Mouse (Mus musculus) G1E (cell line): ENCODE measurements around the gene Pcolce2.

Experiments used
- CTCF ChIP-seq: IDR thresholded peaks from 2 replicates; pipeline ENCODE4 v1.5.1; 2012; ENCODE audit warnings: low read depth, low read length, inconsistent platforms, mixed read lengths
- GATA1 ChIP-seq: IDR thresholded peaks from 2 replicates; pipeline ENCODE4 v1.6.1; 2012; ENCODE audit warnings: borderline replicate concordance, low read length, inconsistent platforms, mixed read lengths
- POLR2AphosphoS5 ChIP-seq: IDR thresholded peaks from 2 replicates; pipeline ENCODE4 v1.6.1; 2012; ENCODE audit warnings: low read depth, low read length, inconsistent platforms; ENCODE audit not compliant: insufficient replicate concordance
- TAL1 ChIP-seq: conservative IDR thresholded peaks from 2 replicates; pipeline ENCODE4 v1.6.1; 2012; ENCODE audit warnings: low read depth, low read length, inconsistent platforms, mixed read lengths

DNA sequence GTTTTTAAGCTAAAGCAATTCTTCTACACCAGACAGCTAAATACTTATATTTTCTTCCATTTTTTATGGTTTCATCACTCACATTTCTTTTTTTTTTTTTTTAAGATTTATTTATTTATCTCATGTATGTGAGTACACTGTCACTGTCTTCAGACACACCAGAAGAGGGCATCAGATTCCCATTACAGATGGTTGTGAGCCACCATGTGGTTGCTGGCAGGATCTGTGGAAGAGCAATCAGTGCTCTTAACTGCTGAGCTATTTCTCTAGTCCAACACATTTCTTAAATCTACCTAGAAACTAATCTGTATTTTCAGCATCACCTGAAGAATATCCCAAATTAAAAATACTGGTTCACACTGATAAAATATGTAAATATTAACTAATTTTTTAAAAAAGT is 98.8 kb downstream of the Pcolce2 start:
- TF ChIP-seq CTCF (no peak), TAL1 (no peak), GATA1 (no peak), POLR2AphosphoS5 (no peak)
